Mouse (Mus musculus) ES-Bruce4 (cell line): Measurements from ENCODE around the gene Kcng1. TPM values are rescaled to one million over a fixed set of nuclear protein-coding genes. Genes with fewer than 3 reads are reported as not detected.

ENCODE experiments used
- H3K27ac ChIP-seq: 2 replicates; pipeline ENCODE4 v1.5.1; 2012; ENCODE audit warnings: low read length, inconsistent platforms; ENCODE audit not compliant: insufficient read depth
- H3K27me3 ChIP-seq: 2 replicates; pipeline ENCODE4 v1.6.1; 2012; ENCODE audit warnings: mild to moderate bottlenecking, low read length, inconsistent platforms; ENCODE audit not compliant: control insufficient read depth, poor library complexity, insufficient read depth, severe bottlenecking
- H3K36me3 ChIP-seq: 2 replicates; pipeline ENCODE4 v1.6.1; 2012; ENCODE audit warnings: inconsistent platforms, mild to moderate bottlenecking, low read length, moderate library complexity; ENCODE audit not compliant: control insufficient read depth, poor library complexity, insufficient read depth, severe bottlenecking
- H3K4me1 ChIP-seq: one replicate; pipeline ENCODE4 v1.8.1; 2011; ENCODE audit warnings: low read length; ENCODE audit not compliant: control insufficient read depth, insufficient read depth
- H3K4me3 ChIP-seq: 2 replicates; pipeline ENCODE4 v1.5.1; 2011; ENCODE audit warnings: low read depth, mild to moderate bottlenecking, low read length
- H3K9ac ChIP-seq: 2 replicates; pipeline ENCODE4 v1.6.1; 2012; ENCODE audit warnings: low read depth, mild to moderate bottlenecking, inconsistent platforms; ENCODE audit not compliant: poor library complexity, severe bottlenecking
- H3K9me3 ChIP-seq: replicated peaks from 2 replicates; pipeline ENCODE4 v1.6.1; 2012; ENCODE audit warnings: mild to moderate bottlenecking, low read length, inconsistent platforms; ENCODE audit not compliant: control insufficient read depth, poor library complexity, insufficient read depth, severe bottlenecking
- CTCF ChIP-seq: IDR thresholded peaks from one replicate; pipeline ENCODE4 v1.8.1; 2011; ENCODE audit warnings: low read depth, low read length
- EP300 ChIP-seq: IDR thresholded peaks from 2 replicates; pipeline ENCODE4 v1.6.1; 2011; ENCODE audit warnings: low read depth, low read length; ENCODE audit not compliant: insufficient read depth
- POLR2A ChIP-seq: IDR thresholded peaks from one replicate; pipeline ENCODE4 v1.8.1; 2011; ENCODE audit warnings: low read length; ENCODE audit not compliant: insufficient read depth
- polyA plus RNA-seq: library from polyadenylated mRNA; stranded (reverse); fragments of >200 nt; gene quantifications from 2 replicates; pipeline ENCODE4 v1.2.4, GENCODE M21; 2011; ENCODE audit warnings: low read depth; ENCODE audit not compliant: missing spikeins, insufficient read depth, insufficient read length

The Kcng1 gene
- polyA plus RNA-seq, 1 experiment, result 0.78 TPM

GRCm38 (mm10) chr2:168248167-168248855 is 33.2 kb downstream of the Kcng1 start:
- Histone ChIP-seq H3K27ac (no peak overlapping the region), H3K4me1 (no peaks in the 10 kb centered on the region), H3K4me3 (no peak overlapping the region), H3K27me3 (no peaks in the 10 kb centered on the region), H3K36me3 (no peaks in the 10 kb centered on the region), H3K9me3 (no peaks in the 10 kb centered on the region), H3K9ac (no peak overlapping the region)
- TF ChIP-seq EP300, result no peak
- TF ChIP-seq CTCF, result no peak
- TF ChIP-seq POLR2A, result no peak

GRCm38 (mm10) chr2:168245571-168245970 is 36.0 kb downstream of the Kcng1 start:
- H3K4me3 ChIP-seq, result no peak overlapping the region
- TF ChIP-seq CTCF, result no peak
- no peak for TF ChIP-seq POLR2A
- no peak for TF ChIP-seq EP300
- no peaks in the 10 kb centered on the region for H3K4me1 ChIP-seq
- H3K27me3 ChIP-seq, result no peaks in the 10 kb centered on the region
- no peaks in the 10 kb centered on the region for H3K36me3 ChIP-seq
- no peak overlapping the region for H3K9ac ChIP-seq
- no peak overlapping the region for H3K27ac ChIP-seq
- no peaks in the 10 kb centered on the region for H3K9me3 ChIP-seq

- H3K4me1 ChIP-seq, result no peaks in the 10 kb centered on the region
Observed at GRCm38 (mm10) chr2:168243278-168243677, 38.3 kb downstream of the Kcng1 start.

GRCm38 (mm10) chr2:168242841-168243240 is 38.7 kb downstream of the Kcng1 start:
- Histone ChIP-seq H3K36me3 (no peaks in the 10 kb centered on the region), H3K27ac (no peak overlapping the region), H3K9me3 (0 out of 2 replicates have a peak, but pooled peaks cover 3% of the 10 kb centered on the region), H3K27me3 (no peaks in the 10 kb centered on the region), H3K9ac (no peak overlapping the region), H3K4me1 (no peaks in the 10 kb centered on the region), H3K4me3 (no peak overlapping the region)
- TF ChIP-seq POLR2A (no peak), CTCF (no peak), EP300 (no peak)

More at GRCm38 (mm10) chr2:168243278-168243677, 38.3 kb downstream of the Kcng1 start:
- Histone ChIP-seq H3K27me3 (no peaks in the 10 kb centered on the region), H3K27ac (no peak overlapping the region), H3K9me3 (0 out of 2 replicates have a peak, but pooled peaks cover 2% of the 10 kb centered on the region), H3K9ac (no peak overlapping the region), H3K4me3 (no peak overlapping the region), H3K36me3 (no peaks in the 10 kb centered on the region)
- TF ChIP-seq CTCF (peak; percentile 30), EP300 (no peak)

GRCm38 (mm10) chr2:168238335-168238734 is 43.2 kb downstream of the Kcng1 start:
- no peaks in the 10 kb centered on the region for H3K36me3 ChIP-seq
- peaks cover 7% of the 10 kb centered on the region; the same call in 1 of the 2 replicates for H3K9me3 ChIP-seq
- H3K4me1 ChIP-seq, result no peaks in the 10 kb centered on the region
- H3K4me3 ChIP-seq, result no peak overlapping the region
- no peaks in the 10 kb centered on the region for H3K27me3 ChIP-seq
- TF ChIP-seq CTCF (no peak), POLR2A (no peak), EP300 (no peak)
- no peak overlapping the region for H3K27ac ChIP-seq
- H3K9ac ChIP-seq, result no peak overlapping the region

GRCm38 (mm10) chr2:168233286-168233685 is 48.2 kb downstream of the Kcng1 start:
- Histone ChIP-seq H3K36me3 (0 out of 2 replicates have a peak, but pooled peaks cover 2% of the 10 kb centered on the region), H3K9ac (no peak overlapping the region), H3K4me1 (peaks cover 2% of the 10 kb centered on the region), H3K27me3 (no peaks in the 10 kb centered on the region), H3K9me3 (peaks cover 6% of the 10 kb centered on the region; the same call in 1 of the 2 replicates), H3K4me3 (no peak overlapping the region), H3K27ac (no peak overlapping the region)
- TF ChIP-seq CTCF, result no peak
- no peak for TF ChIP-seq POLR2A
- no peak for TF ChIP-seq EP300
